Mouse (Mus musculus) lung, postnatal 0 days (tissue): Measurements from ENCODE around the gene Cntn5.

Experiments used
- CTCF ChIP-seq: IDR thresholded peaks from 2 replicates; pipeline ENCODE4 v1.5.1; 2016; ENCODE audit warnings: antibody characterized with exemption, mild to moderate bottlenecking
- EP300 ChIP-seq: IDR thresholded peaks from 2 replicates; pipeline ENCODE4 v1.6.1; 2016; ENCODE audit warnings: antibody characterized with exemption, mild to moderate bottlenecking, control low read depth

- TF ChIP-seq EP300 (no peak), CTCF (no peak)
These were observed 635.7 kb downstream of the Cntn5 start for GRCm38 (mm10) chr9:10268836-10269235.
